Mouse (Mus musculus) heart, adult 2 months (tissue): ENCODE measurements around the gene Egln2. TPM values are rescaled to one million over a fixed set of nuclear protein-coding genes. Genes with fewer than 3 reads are reported as not detected.

ENCODE experiments used
- DNase-seq, 2 experiments: peaks; one replicate each; pipeline ENCODE4 v3.0.0; 2021
- H3K27ac ChIP-seq: fragments of 200-600 bp; 2 replicates; pipeline ENCODE4 v1.8.1; 2022
- H3K27me3 ChIP-seq: fragments of 200-500 bp; 2 replicates; pipeline ENCODE4 v1.6.1; 2012; ENCODE audit warnings: mild to moderate bottlenecking, low read length, inconsistent platforms, mixed read lengths; ENCODE audit not compliant: control insufficient read depth, insufficient read depth
- H3K36me3 ChIP-seq: fragments of 200-500 bp; 2 replicates; pipeline ENCODE4 v1.6.1; 2012; ENCODE audit warnings: low read length, inconsistent platforms; ENCODE audit not compliant: control insufficient read depth, insufficient read depth
- H3K4me1 ChIP-seq: fragments of 200-500 bp; 2 replicates; pipeline ENCODE4 v1.6.1; 2011; ENCODE audit warnings: low read length; ENCODE audit not compliant: control insufficient read depth, insufficient read depth
- H3K4me3 ChIP-seq: fragments of 200-600 bp; 2 replicates; pipeline ENCODE4 v1.8.1; 2022
- H3K79me2 ChIP-seq: fragments of 200-500 bp; replicated peaks from 2 replicates; pipeline ENCODE4 v1.6.1; 2012; ENCODE audit warnings: mild to moderate bottlenecking, inconsistent platforms, low read length, moderate library complexity, mixed read lengths; ENCODE audit not compliant: control insufficient read depth, insufficient read depth
- H3K9ac ChIP-seq: fragments of 200-500 bp; 2 replicates; pipeline ENCODE4 v1.6.1; 2012; ENCODE audit warnings: low read depth, mild to moderate bottlenecking, control low read depth, inconsistent platforms, low read length, mixed read lengths
- CTCF ChIP-seq: fragments of 200-600 bp; IDR thresholded peaks from 2 replicates; pipeline ENCODE4 v1.8.1; 2022; ENCODE audit warnings: antibody characterized with exemption, mild to moderate bottlenecking, moderate library complexity
- EP300 ChIP-seq: fragments of 200-500 bp; IDR thresholded peaks from 2 replicates; pipeline ENCODE4 v1.6.1; 2011; ENCODE audit warnings: low read depth, low read length, control low read depth; ENCODE audit not compliant: insufficient read depth
- POLR2A ChIP-seq: fragments of 200-500 bp; IDR thresholded peaks from 2 replicates; pipeline ENCODE4 v1.6.1; 2011; ENCODE audit warnings: mild to moderate bottlenecking, low read depth, low read length, control low read depth; ENCODE audit not compliant: insufficient read depth
- WGBS: fragments of 180-500 bp; shearing (Covaris S2); methylation state at CpG from one replicate; pipeline ENCODE4 v1.1.7; 2018; 5-methylcytosine and 5-hydroxymethylcytosine counted together
- intact Hi-C: fragments of 180-260 bp; cut with DNase I; formaldehyde crosslinking; loops from one replicate; pipeline ENCODE4 v1.15.1; 2025
- microRNA-seq, 2 experiments: library from miRNA; unstranded; fragments of <30 nt; microRNA quantifications; one replicate each; pipeline ENCODE4 v1.2.0; 2021
- polyA plus RNA-seq: library from polyadenylated mRNA; depleted of rRNA; stranded (reverse); fragments of >200 nt; gene quantifications from 2 replicates; pipeline ENCODE4 v1.2.3, GENCODE M21; 2012; rRNA removed
- total RNA-seq, 2 experiments: library from RNA; stranded (reverse); gene quantifications; 2 replicates each; pipeline ENCODE4 v1.2.3; 2021

Egln2 gene
- total and polyA plus RNA-seq, 3 experiments, result 51.8 to 64.4 (median 52.4) TPM

DNA sequence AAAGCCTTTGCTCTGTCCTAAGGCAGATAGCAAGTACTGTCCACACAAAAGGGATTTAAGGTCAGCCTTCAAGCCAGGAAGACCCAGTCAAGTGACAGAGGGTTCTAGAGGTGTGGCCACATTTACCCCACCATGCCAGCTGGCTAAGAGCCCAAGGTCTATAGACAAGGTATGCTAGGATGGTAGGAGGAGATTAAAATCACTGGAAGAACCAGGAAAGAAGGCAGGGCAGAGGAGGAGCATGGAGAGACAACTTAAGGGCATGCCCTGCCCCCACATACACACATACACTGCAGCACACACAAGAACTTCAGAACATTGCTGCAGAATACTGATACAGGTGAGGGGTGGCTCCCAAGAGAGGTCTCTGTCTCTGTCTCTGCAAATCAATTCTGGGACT lies 46.9 kb downstream of the Egln2 start, which contains the start of gene Cyp2f2:
Gene Cyp2f2, plus strand, starts transcription at position 234 of the 400 bp plus-strand sequence.
- Histone ChIP-seq H3K9ac (no peak within 1 kb of the TSS), H3K79me2 (no peaks in the 10 kb centered on the region), H3K36me3 (no peaks in the 10 kb centered on the region), H3K4me3 (no peak within 1 kb of the TSS), H3K4me1 (no peaks in the 10 kb centered on the region), H3K27ac (no peak within 1 kb of the TSS), H3K27me3 (0 out of 2 replicates have a peak, but pooled peaks cover 2% of the 10 kb centered on the region)
- no peak for TF ChIP-seq POLR2A
- no peak for TF ChIP-seq EP300
- TF ChIP-seq CTCF, result no peak
- intact Hi-C loops, result loop anchor here (10.0 kb wide), 1 partner anchor 345 kb away; no protein-coding TSS in a partner anchor
- no peak for DNase-seq

DNA sequence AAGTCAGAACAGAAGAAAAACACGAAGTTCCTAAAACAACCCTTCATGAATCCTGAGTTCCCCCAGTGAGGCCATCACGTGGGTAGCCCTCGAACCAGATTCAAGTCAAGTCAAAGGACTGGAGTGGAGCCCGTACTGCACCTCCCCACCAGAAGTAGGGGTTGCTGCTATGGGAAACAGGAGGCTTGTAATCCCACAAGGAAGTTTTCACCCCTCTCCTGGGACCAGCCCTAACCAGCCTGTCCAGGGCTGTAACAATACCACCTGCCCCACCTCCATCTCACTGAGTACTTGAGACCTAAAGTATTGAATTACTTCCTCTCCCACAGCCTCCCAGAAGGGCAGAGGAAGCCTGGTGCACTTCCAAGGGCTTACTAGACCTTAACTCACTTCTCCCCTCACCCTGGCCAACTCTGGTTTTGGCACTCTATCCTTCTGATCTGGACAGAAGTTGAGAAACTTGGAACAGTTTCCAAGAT lies 48.5 kb downstream of the Egln2 start:
- no peak overlapping the region for H3K4me3 ChIP-seq
- intact Hi-C loops, result no loop called here
- no peak overlapping the region for H3K27ac ChIP-seq
- H3K27me3 ChIP-seq, result 0 out of 2 replicates have a peak, but pooled peaks cover 2% of the 10 kb centered on the region
- H3K9ac ChIP-seq, result no peak overlapping the region
- 59% methylated on average over 4 of the region's 4 CpGs for WGBS
- H3K79me2 ChIP-seq, result no peaks in the 10 kb centered on the region
- no peaks in the 10 kb centered on the region for H3K4me1 ChIP-seq
- H3K36me3 ChIP-seq, result no peaks in the 10 kb centered on the region
- TF ChIP-seq POLR2A (no peak), CTCF (no peak), EP300 (no peak)
- peak; percentile 23 to 25 for DNase-seq

- TF ChIP-seq CTCF (no peak), POLR2A (no peak), EP300 (no peak)
- no peaks in the 10 kb centered on the region for H3K79me2 ChIP-seq
- H3K36me3 ChIP-seq, result no peaks in the 10 kb centered on the region
- H3K4me3 ChIP-seq, result no peak overlapping the region
- 55% methylated on average over 3 of the region's 3 CpGs for WGBS
- no peaks in the 10 kb centered on the region for H3K4me1 ChIP-seq
- no peak overlapping the region for H3K27ac ChIP-seq
- 0 out of 2 replicates have a peak, but pooled peaks cover 2% of the 10 kb centered on the region for H3K27me3 ChIP-seq
- intact Hi-C loops, result no loop called here
- no peak for DNase-seq
- no peak overlapping the region for H3K9ac ChIP-seq
These were observed 54.6 kb downstream of the Egln2 start for GRCm38 (mm10) chr7:27111987-27112386.

GRCm38 (mm10) chr7:27111038-27111437 lies 55.6 kb downstream of the Egln2 start:
- WGBS, result 90% methylated on average over 1 of the region's 1 CpGs

GRCm38 (mm10) chr7:27110327-27110726 lies 56.3 kb downstream of the Egln2 start:
- Histone ChIP-seq H3K9ac (no peak overlapping the region), H3K27ac (no peak overlapping the region), H3K27me3 (0 out of 2 replicates have a peak, but pooled peaks cover 2% of the 10 kb centered on the region), H3K4me3 (no peak overlapping the region), H3K36me3 (no peaks in the 10 kb centered on the region), H3K79me2 (no peaks in the 10 kb centered on the region), H3K4me1 (no peaks in the 10 kb centered on the region)
- TF ChIP-seq CTCF, result no peak
- no peak for TF ChIP-seq POLR2A
- TF ChIP-seq EP300, result no peak
- no peak for DNase-seq
- intact Hi-C loops, result no loop called here

More at GRCm38 (mm10) chr7:27111038-27111437, 55.6 kb downstream of the Egln2 start:
- Histone ChIP-seq H3K27me3 (0 out of 2 replicates have a peak, but pooled peaks cover 2% of the 10 kb centered on the region), H3K79me2 (no peaks in the 10 kb centered on the region), H3K36me3 (no peaks in the 10 kb centered on the region), H3K9ac (no peak overlapping the region), H3K27ac (no peak overlapping the region), H3K4me1 (no peaks in the 10 kb centered on the region), H3K4me3 (no peak overlapping the region)
- no peak for DNase-seq
- intact Hi-C loops, result no loop called here
- no peak for TF ChIP-seq POLR2A
- no peak for TF ChIP-seq CTCF
- TF ChIP-seq EP300, result no peak

Small RNA genes within 50 kb of the gene (microRNA-seq; reads per million reads assigned to microRNA genes)
- gene Mir1191 (0 reads per million in 2 experiments), gene Mir3101 (0.39 to 0.56 reads per million in 2 experiments)

Other genes with a start within 250 kb of the Egln2 start
- not detected for gene Cyp2a22, start 227.4 kb downstream of the Egln2 start, total RNA-seq
- not detected in 2 replicates for gene Cyp2a22, start 227.4 kb downstream of the Egln2 start, polyA plus RNA-seq
- gene Cyp2a12, start 137.7 kb downstream of the Egln2 start, total RNA-seq, result not detected
- gene Cyp2a12, start 137.7 kb downstream of the Egln2 start, polyA plus RNA-seq, result 0.38 TPM in 1 of 2 replicates, not detected in the other
- gene Cyp2f2, start 46.9 kb downstream of the Egln2 start, total RNA-seq, result under 1 TPM; 0.60 to 0.93 TPM
- 0.94 and 220 TPM in 2 replicates for gene Cyp2f2, start 46.9 kb downstream of the Egln2 start, polyA plus RNA-seq
- gene Cyp2t4, start 13.1 kb downstream of the Egln2 start, total RNA-seq, result not detected
- not detected in 2 replicates for gene Cyp2t4, start 13.1 kb downstream of the Egln2 start, polyA plus RNA-seq
- gene Rab4b, start 12.1 kb upstream of the Egln2 start, total RNA-seq, result 10 to 100 TPM; 11.0 TPM
- gene Rab4b, start 12.1 kb upstream of the Egln2 start, polyA plus RNA-seq, result 22.4 and 23.1 TPM in 2 replicates
- gene Gm21983, start 14.3 kb upstream of the Egln2 start, total RNA-seq, result under 1 TPM in 1 of 2 experiments, not detected in 1; 0.16 TPM
- gene Gm21983, start 14.3 kb upstream of the Egln2 start, polyA plus RNA-seq, result not detected in 2 replicates
- gene Mia, start 14.4 kb upstream of the Egln2 start, total RNA-seq, result under 1 TPM in 1 of 2 experiments, not detected in 1; 0.39 TPM
- 0.50 and 0.78 TPM in 2 replicates for gene Mia, start 14.4 kb upstream of the Egln2 start, polyA plus RNA-seq
- gene BC024978, start 29.0 kb upstream of the Egln2 start, total RNA-seq, result 10 to 100 TPM; 14.2 TPM
- 11.3 and 13.9 TPM in 2 replicates for gene BC024978, start 29.0 kb upstream of the Egln2 start, polyA plus RNA-seq
- 10 to 100 TPM; 40.6 to 41.3 TPM for gene Snrpa, start 29.5 kb upstream of the Egln2 start, total RNA-seq
- gene Snrpa, start 29.5 kb upstream of the Egln2 start, polyA plus RNA-seq, result 85.0 and 87.1 TPM in 2 replicates
- 1 to 10 TPM; 4.2 to 4.8 TPM for gene Itpkc, start 61.9 kb upstream of the Egln2 start, total RNA-seq
- 4.2 and 4.4 TPM in 2 replicates for gene Itpkc, start 61.9 kb upstream of the Egln2 start, polyA plus RNA-seq
- gene Coq8b, start 66.2 kb upstream of the Egln2 start, total RNA-seq, result 1 to 10 TPM; 7.5 to 8.3 TPM
- 11.6 and 19.4 TPM in 2 replicates for gene Coq8b, start 66.2 kb upstream of the Egln2 start, polyA plus RNA-seq
- gene Numbl, start 91.6 kb upstream of the Egln2 start, total RNA-seq, result 1 to 10 TPM; 3.7 to 6.1 TPM
- gene Numbl, start 91.6 kb upstream of the Egln2 start, polyA plus RNA-seq, result 7.8 and 9.7 TPM in 2 replicates
- gene Ltbp4, start 170.9 kb upstream of the Egln2 start, total RNA-seq, result 100 to 1,000 TPM; 187 to 221 TPM
- gene Ltbp4, start 170.9 kb upstream of the Egln2 start, polyA plus RNA-seq, result 349 and 374 TPM in 2 replicates
- gene Shkbp1, start 189.2 kb upstream of the Egln2 start, total RNA-seq, result 1 to 10 TPM; 4.6 to 7.1 TPM
- 17.3 and 20.2 TPM in 2 replicates for gene Shkbp1, start 189.2 kb upstream of the Egln2 start, polyA plus RNA-seq
- under 1 TPM in 1 of 2 experiments, not detected in 1; 0.52 TPM for gene Gm20479, start 190.6 kb upstream of the Egln2 start, total RNA-seq
- not detected in 2 replicates for gene Gm20479, start 190.6 kb upstream of the Egln2 start, polyA plus RNA-seq